Mouse (Mus musculus) kidney, adult 2 months (tissue): ENCODE results near the gene Plcz1.

Source experiments
- CTCF ChIP-seq: fragments of 200-500 bp; conservative IDR thresholded peaks from 2 replicates; pipeline ENCODE4 v1.5.1; 2011; ENCODE audit warnings: low read depth, mild to moderate bottlenecking, control low read depth, low read length, moderate library complexity, mixed read lengths; ENCODE audit not compliant: insufficient read depth, insufficient read length
- POLR2A ChIP-seq: fragments of 200-500 bp; IDR thresholded peaks from one replicate; pipeline ENCODE4 v1.6.1; 2011; ENCODE audit warnings: low read depth, low read length, control low read depth

- no peak for TF ChIP-seq CTCF
- TF ChIP-seq POLR2A = no peak
Observed at GRCm38 (mm10) chr6:140080933-140081332, 39.7 kb upstream of the Plcz1 start.
